Mouse (Mus musculus) liver, adult (tissue): ENCODE measurements around the gene Dab1.

Experiments
- GATA4 ChIP-seq: IDR thresholded peaks from 2 replicates; pipeline ENCODE4 v1.6.1; 2014; ENCODE audit warnings: mild to moderate bottlenecking, low read length; ENCODE audit not compliant: insufficient replicate concordance

Gene Dab1

DNA sequence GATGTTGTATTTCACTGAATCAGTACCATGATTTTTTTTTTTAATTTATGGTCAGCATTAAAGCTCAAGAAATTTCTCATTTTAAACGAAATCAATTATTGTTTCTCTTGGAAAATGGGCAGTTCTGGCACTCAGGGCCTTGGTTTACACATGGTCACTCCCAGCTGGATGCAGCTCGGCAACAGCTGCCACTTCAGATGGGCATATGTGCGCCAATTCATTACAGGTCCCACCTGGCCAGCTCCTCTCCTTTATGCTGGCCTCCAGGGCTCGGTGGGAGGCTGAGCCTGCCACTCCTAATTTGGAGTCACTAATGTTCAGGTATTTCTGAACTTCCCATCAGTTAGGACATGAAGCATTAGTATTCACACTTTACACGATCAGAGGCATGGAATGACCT, 582.5 kb downstream of the Dab1 start:
- TF ChIP-seq GATA4: no peak

DNA sequence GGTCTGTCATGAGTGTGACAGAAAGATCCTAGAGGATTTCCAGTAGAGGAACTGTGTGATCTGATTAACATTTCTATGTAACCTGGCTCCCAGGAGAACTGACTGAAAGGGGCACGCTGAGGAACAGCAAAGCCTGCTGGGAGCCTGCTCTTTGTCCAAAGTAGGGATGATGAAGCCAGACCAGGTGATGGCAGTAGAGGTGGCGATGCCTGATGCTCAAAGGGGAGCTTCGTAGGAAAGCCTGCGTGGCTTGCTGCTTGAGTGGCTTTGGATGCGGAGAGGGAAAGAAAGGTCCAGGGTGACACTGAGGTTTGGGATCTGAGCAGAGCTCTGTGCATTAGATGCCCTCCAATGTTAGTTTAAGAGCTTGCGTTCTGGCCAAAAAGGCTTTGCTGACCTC, 584.9 kb downstream of the Dab1 start:
- no peak for TF ChIP-seq GATA4

DNA sequence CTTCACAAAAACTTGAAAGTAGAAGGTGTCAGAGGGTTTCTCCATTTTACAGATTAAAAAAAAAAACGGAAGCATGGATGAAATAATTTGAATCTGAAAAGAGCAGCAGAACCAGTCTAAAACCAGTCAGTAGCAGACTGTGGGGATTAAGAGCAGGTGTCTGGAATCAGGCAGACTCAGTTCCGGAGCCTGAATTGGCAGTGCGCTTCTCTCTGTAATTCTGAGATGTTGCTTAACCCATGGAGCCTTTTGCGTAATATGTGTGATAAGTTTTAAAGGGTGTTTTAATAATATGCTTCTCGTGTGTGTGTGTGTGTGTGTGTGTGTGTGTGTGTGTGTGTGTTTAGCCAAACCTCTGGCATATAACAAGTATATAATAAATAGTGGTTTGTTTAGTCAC, 587.5 kb downstream of the Dab1 start:
- TF ChIP-seq GATA4: no peak

DNA sequence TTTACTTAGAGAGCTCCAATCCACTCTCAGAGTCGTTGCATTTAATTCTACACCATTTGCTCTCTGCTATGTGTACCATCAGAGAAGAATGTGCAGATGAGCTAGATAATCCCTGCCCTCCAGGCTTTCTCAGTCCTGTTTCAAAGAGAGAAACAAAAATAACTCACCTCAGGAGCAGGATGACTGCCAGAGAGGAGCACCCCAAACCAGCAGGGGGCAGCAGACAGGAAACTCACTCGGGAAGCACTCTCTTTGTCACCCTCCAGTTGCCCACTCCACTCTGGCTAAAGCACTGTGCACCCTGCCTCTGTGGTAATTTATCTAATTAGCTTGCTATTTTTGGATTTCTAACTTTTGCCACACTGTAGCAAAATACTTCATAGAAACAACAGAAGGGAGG, 589.9 kb downstream of the Dab1 start:
- no peak for TF ChIP-seq GATA4

DNA sequence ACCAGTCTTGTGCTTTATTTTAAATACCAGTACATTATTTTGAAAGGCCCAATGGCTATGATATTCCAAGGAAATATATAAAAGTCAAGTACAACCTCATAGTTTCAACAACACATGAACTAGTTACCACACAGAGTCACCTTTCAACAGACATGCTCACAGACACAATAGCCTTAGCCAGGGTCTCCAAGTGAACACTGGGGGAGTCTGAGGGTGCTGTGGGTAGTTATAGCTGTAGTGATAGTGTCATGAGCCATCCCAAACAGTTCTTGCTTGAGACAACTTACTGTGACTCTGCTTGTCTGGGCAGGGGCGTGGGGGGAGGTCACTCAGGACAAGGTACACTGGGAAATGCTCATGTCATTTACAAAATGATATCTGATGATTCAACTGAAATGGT, 591.6 kb downstream of the Dab1 start:
- TF ChIP-seq GATA4: no peak

DNA sequence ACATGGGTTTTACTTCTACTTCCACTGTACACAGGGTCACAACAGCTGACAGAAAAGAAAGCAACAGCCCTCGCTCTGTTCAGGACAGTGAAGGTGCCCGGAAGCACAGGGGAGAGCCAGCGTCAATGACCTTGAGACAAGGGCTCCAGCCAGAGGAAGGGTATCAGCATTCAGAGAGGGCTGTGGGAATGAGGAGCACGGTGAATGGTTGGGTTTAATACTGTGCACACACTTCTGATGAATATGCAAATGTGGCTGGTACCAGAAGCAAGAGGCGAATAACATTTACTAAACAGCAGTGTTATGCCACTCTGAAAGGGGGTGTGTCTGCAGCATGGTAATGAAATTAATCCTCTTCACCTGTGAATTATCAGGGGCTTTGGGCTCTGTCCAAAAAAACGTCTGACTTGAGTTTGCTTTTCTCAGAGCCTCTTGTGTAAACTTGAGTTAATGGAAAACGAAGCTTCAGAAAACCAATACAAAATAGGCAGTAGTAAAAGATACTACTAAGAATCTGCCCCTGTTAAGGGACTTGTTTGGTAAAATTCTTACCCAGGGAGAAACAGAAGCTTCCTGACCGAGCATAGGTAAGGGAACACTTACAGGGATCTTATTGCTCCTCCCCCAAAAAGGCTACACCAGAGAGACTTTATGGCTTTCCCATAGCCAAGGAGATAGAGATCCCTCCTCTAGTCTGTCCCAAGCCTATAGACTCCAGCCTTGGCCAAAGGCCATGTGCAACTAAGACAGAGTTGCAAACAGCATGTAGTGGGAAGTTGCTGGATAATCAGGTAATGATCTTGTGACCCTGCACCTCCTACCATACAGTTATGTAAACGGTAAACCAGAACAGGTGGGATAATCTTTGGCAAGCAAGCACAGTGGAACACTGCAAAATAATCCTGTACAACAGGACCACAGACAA, 592.6 kb downstream of the Dab1 start:
- no peak for TF ChIP-seq GATA4

DNA sequence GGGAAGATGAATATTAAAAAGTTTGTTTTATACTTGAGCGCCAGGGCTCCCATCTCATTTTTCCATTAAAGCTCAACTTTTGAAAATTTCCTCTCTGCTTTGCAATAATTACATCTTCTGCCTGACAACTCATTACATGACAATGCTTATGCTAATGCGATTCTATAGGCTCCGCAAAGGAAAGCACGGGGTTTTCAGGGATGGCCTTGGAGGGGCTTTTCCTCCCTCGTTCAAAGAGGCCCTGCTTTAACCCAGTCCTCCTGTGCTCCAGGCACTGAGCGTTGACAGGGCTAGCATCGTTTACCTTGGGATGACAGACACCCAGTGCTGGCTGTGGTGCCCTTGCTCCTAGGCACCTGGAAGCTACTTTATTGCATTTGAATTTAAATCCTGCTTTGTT, 595.6 kb downstream of the Dab1 start:
- TF ChIP-seq GATA4: no peak

DNA sequence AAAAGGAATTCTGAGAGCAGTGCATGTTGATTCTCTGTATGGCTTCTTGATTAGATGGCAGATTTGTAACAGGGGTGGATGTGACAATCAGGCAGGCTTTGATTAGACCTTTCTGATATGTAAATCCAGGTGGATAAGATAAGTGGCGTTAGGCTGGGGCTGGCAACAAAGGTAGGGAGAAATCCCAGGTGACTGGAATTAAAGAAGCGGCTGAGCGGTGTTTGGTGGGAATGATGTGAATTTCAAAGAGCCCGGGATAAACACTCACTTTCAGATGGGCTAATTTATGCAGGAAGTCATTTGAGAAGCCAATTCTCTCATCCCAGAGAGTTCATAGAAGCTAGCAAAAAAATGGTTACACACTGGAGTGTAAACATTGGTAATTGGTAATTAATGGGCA, 598.2 kb downstream of the Dab1 start:
- TF ChIP-seq GATA4: no peak

DNA sequence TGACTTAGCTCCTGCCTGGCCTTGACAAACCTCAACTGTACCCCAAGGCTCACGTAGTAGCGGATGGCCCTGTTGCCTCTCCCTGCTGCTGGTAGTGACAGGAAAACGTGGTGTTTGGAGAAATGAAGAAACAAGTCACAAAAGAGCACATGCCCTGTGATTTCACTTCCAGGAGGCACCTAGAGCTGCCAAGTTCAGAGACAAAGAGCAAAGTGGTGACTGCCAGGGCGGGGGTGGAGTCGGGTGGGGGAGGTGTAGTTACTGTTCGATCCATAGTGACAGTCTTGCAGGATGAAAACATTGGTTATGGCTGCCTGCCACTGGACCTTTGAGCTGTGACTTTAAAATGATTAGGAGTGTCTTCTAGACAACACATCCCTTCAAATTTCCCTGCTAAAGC, 599.6 kb downstream of the Dab1 start:
- no peak for TF ChIP-seq GATA4

DNA sequence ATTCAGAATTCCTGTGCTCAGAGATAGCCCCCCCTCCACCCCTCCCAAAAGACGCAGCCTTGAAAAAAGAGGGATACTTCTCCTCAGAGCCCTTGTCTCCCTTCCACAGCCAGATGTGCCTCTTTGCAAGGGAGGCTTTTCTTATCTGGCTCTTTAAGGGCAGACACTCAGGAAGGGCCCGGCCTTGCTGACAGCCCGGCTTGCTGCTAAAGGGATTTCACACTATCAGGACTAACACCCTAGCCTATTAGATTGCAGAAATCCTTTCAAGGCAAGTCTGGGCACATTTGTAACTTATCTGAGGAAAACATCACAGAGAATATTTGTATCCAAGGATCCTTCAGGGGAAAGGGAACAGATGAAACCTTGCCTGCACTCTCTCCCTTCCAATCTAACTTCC, 600.9 kb downstream of the Dab1 start:
- TF ChIP-seq GATA4: no peak

DNA sequence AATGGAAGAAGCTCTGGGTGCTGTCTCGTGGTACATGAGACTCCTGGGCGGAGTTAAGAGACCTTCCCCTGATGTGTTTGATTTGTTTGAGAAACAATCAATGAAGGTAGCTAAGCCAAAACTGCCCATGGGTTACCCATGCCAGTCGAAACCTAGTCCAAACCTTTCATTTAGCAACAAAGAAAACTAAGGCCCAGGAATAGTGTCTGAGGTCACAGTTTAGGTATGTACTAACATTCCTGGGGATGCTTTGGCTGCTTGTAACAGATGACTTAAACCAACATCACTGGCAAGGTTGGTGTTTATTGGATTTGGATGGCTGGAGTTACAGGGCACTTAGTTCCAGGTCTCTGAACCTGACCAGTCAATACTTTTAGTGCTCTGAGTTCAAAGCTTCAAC, 610.1 kb downstream of the Dab1 start:
- TF ChIP-seq GATA4: no peak

DNA sequence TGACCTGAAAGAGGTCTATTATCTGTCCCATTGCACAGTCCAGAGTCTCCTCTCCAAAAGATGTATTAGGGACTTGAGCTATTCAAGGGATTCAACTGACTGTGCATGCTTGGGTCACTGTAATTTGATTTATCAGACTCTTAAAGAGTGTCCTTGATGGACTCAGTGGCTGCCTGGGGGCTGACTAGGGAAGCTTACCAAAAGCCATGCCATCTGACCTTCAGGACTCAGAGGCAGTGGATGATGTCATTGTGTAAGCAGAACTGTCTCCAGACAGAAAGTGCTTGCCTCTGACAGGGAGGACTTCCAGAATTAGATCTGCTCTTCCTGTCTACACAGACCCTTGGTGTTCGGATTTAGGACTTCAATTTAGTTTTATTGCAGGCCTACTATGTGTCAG, 627.3 kb downstream of the Dab1 start:
- no peak for TF ChIP-seq GATA4

DNA sequence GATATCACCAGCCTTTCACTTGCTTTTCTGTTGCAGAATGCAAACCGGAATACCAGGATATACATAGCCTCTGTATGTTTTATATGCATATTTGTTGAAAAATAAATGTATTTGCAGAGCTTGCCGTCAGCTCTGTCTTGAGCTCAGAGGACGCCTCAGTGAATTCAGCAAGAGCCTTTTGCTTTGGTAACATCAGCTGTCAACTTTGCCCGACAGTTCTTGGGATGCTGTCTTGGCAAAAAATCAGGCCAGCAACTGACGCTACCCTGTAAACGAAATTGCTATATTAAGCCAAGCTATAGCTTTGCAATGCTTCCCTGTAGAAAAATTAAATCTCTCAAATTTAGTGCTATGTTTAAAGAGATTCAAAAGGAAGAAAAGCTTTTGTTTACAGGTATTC, 630.3 kb downstream of the Dab1 start:
- no peak for TF ChIP-seq GATA4

DNA sequence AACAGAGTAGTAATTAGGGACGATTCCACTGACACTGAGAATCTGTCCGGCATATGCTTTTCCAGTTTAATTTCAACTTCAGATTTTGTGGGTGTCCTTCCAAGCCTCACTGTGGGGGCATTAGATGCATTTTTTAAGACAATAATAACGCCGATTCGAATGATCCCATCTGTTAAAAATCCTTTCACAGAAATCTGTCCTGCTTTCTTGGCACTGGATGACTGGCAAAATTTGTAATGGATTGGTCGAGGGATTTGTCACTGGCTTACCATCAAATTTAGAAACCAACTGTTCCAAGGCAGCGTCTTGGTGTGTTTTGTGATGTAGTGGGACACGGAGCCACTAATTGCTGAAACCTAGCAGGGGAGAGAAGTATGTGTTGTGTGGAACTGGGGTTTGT, 638.6 kb downstream of the Dab1 start:
- TF ChIP-seq GATA4: no peak

DNA sequence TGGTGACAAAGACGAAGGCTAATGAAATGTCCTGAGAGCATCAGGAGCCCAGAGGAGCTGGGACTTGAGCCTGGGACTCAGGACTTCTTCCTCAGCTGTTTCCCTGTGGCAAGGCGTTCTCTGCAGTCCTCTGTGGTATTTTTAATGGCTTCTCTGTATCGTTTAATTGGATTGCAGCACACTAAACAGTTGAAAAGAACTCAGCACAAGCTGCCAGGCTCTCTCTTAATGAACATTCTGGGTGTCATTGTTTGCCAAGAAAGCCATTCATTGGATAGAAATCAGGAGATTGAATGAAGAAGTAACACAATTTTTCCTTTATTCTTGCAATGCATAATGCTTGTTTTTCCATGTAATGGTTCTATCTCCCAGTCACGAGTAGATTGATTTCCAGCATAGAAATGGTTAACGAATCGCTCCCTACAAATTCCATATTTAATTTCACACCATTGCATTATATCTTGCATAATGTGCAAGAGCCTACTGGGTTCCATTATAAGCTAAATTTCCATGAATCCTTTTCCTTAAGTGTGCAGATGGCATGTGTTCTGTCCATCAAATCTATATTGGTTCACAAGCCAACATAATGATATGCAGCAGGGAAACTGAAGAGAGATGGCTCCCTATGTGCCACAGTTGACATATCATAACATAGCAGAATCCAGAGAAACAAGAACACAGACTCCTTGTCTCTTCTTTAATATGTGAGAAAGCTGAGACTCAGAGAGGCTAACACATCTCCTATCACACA, 650.4 kb downstream of the Dab1 start:
- no peak for TF ChIP-seq GATA4

DNA sequence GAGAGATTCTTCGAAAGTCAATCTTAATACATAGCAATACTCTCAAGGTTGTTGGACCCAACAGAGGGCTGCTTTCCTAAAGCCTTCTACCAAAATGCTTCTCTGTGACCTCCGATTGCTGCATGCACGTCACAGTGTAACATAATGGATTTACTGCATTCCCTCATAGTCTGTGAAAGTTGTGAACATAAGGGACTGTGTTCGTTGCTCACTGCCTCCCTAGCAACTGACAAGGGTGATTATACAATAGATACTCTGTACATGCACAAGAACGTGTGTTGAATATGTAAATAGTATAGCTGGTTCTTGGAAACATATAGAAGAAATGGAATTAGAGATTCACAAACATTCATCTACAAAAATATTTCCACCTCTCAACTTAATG, 651.0 kb downstream of the Dab1 start:
- no peak for TF ChIP-seq GATA4
